Mouse (Mus musculus): ENCODE measurements around the gene Mier3. TPM values are rescaled to one million over a fixed set of nuclear protein-coding genes. Genes with fewer than 3 reads are reported as not detected.

Mier3 gene
- polyA plus RNA-seq (2015; fragmentation: Nextera tagmentation; extraction: Ambion mirVana): 11.7 and 12.0 TPM in 2 replicates

- no peak for ATAC-seq
- Histone ChIP-seq H3K4me3 (ENCODE audit: low read length) (no peak within 1 kb of the TSS), H3K27me3 (replicated peaks; ENCODE audit: control insufficient read depth, insufficient read depth, low read length) (no peaks in the 10 kb centered on the region), H3K9ac (ENCODE audit: low read depth, low read length) (no peak within 1 kb of the TSS), H3K27ac (ENCODE audit: low read length) (no peak within 1 kb of the TSS), H3K36me3 (ENCODE audit: control insufficient read depth, insufficient read depth, low read length) (no peaks in the 10 kb centered on the region), H3K4me2 (ENCODE audit: low read depth, low read length) (no peak within 1 kb of the TSS), H3K4me1 (ENCODE audit: control insufficient read depth, insufficient read depth, low read length) (no peaks in the 10 kb centered on the region), H3K9me3 (ENCODE audit: control insufficient read depth, low read length) (no peaks in the 10 kb centered on the region)
- 80% methylated on average over 4 of the region's 4 CpGs for WGBS
Measured at GRCm38 (mm10) chr13:111680679-111681078, at the start of gene Mier3. Gene Mier3, plus strand, starts transcription at chr13:111680979.

DNA sequence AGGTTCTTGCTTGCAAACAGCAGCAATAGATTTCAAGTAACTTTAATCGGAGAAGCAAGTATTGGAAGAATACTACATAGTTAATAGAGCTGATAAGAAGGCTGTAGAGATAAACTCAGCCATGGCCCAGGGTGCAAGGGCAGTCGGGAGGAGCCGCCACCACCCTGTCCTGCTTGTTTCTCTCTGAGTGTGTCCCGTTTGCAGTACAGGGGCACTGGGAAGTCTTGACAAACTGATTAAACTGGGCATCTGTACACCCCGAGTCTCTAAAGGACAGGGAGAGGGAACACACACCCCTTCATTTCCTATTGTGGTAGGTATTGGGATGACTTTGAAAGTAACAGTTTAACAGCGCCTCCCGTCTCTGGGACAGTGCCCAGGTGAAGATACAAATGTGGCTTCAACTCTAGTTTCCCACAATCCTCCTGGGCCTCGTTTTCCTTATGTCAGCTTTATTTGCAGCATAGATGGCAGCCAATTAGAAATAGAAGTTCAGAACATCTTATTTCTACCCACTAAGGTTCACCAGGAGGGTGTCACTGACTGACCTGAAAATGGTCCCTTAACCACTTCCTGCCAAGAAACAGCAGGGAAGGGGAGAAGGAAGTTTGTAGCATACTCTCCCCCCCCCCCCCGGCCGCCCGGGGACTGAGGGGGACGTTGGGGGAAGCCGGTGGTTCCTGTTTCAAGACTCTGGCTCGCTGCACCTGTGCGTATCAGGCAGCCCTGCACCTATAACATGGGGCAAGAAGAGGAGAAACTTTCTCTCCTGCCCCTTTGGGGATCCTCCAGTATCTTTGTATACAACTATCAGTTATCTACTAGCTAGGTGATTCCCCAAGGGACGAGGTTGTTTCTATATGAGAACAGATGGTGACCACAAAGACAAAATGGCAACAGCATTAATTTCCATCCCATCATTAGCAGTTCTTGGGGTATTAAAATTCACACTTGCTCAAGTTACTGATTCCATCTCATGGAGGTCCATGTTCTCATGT lies 46.3 kb upstream of the Mier3 start:
- no peaks in the 10 kb centered on the region for H3K4me1 ChIP-seq (ENCODE audit: control insufficient read depth, insufficient read depth, low read length)

DNA sequence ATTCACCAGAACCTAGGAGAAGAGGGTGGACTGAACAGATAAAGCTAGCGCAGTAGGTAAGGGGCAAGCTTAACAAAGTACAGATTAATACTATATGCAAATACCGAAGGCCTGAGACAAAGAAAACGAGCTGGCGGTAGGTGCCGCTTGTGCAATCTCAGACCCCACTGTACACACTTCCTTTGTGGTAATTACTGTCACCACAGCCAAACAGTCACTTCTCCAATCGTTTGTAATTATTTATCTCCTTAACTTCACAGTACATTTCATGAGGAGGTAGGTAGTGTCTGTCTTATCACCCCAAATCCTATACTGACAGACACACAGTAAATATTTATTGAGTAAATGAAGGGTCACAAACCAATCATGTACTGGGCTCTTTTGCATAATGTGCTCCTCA lies 40.5 kb upstream of the Mier3 start:
- ATAC-seq: no peak
- H3K4me3 ChIP-seq (ENCODE audit: low read length): no peak overlapping the region
- no peak overlapping the region for H3K4me2 ChIP-seq (ENCODE audit: low read depth, low read length)
- no peak overlapping the region for H3K27ac ChIP-seq (ENCODE audit: low read length)
- H3K4me1 ChIP-seq (ENCODE audit: control insufficient read depth, insufficient read depth, low read length): no peaks in the 10 kb centered on the region
- H3K27me3 ChIP-seq (replicated peaks; ENCODE audit: control insufficient read depth, insufficient read depth, low read length): no peaks in the 10 kb centered on the region
- no peaks in the 10 kb centered on the region for H3K9me3 ChIP-seq (ENCODE audit: control insufficient read depth, low read length)
- WGBS: 81% methylated on average over 6 of the region's 6 CpGs
- no peaks in the 10 kb centered on the region for H3K36me3 ChIP-seq (ENCODE audit: control insufficient read depth, insufficient read depth, low read length)
- no peak overlapping the region for H3K9ac ChIP-seq (ENCODE audit: low read depth, low read length)

More for the DNA sequence above, 46.3 kb upstream of the Mier3 start:
- 72% methylated on average over 16 of the region's 16 CpGs for WGBS
- no peaks in the 10 kb centered on the region for H3K9me3 ChIP-seq (ENCODE audit: control insufficient read depth, low read length)
- no peak overlapping the region for H3K4me3 ChIP-seq (ENCODE audit: low read length)
- no peak overlapping the region for H3K27ac ChIP-seq (ENCODE audit: low read length)
- H3K36me3 ChIP-seq (ENCODE audit: control insufficient read depth, insufficient read depth, low read length): no peaks in the 10 kb centered on the region
- no peaks in the 10 kb centered on the region for H3K27me3 ChIP-seq (replicated peaks; ENCODE audit: control insufficient read depth, insufficient read depth, low read length)
- H3K4me2 ChIP-seq (ENCODE audit: low read depth, low read length): no peak overlapping the region
- ATAC-seq: no peak
- H3K9ac ChIP-seq (ENCODE audit: low read depth, low read length): no peak overlapping the region

DNA sequence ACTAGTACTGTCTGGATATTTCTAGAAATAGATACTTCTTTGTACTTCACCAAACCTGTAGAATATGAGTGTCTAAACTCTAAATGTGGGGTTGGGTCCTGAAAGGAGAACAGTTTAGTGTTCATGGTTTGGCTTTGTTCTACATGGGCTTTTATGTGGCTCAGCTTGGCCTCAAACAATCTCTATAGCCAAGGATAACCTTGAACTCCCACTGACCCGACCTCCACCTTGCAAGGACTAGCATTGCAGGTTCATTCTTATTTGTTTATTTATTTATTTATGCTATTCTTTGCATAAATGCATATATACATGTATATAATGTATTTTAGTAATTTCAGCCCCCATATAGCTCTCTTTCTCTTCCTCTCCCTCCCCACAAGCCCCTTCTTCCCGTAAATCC lies 37.1 kb upstream of the Mier3 start:
- WGBS: 67% methylated on average over 2 of the region's 2 CpGs
- Histone ChIP-seq H3K9me3 (ENCODE audit: control insufficient read depth, low read length) (no peaks in the 10 kb centered on the region), H3K36me3 (ENCODE audit: control insufficient read depth, insufficient read depth, low read length) (no peaks in the 10 kb centered on the region), H3K4me2 (ENCODE audit: low read depth, low read length) (no peak overlapping the region), H3K9ac (ENCODE audit: low read depth, low read length) (no peak overlapping the region), H3K4me3 (ENCODE audit: low read length) (no peak overlapping the region), H3K27ac (ENCODE audit: low read length) (no peak overlapping the region), H3K27me3 (replicated peaks; ENCODE audit: control insufficient read depth, insufficient read depth, low read length) (no peaks in the 10 kb centered on the region), H3K4me1 (ENCODE audit: control insufficient read depth, insufficient read depth, low read length) (no peaks in the 10 kb centered on the region)
- no peak for ATAC-seq

DNA sequence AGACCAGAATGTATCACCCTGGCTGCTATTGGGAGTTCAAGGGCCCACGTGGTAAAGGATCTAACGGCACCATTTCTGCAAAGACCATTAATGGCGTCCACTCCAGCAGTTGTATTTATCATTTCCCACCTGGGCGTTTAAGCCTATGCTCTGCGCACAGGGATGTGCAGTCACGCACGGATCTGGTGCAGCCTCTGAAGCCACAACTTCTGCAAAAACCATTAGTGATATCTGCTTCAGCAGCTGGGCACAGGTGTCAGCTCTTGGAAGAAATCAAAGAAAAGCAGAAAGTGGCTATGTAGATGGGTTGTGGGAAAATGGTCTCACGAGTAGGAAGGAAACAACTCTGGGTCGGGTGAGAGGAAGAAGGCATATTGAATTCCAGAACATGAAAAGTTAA lies 34.6 kb upstream of the Mier3 start:
- Histone ChIP-seq H3K27ac (ENCODE audit: low read length) (no peak overlapping the region), H3K4me1 (ENCODE audit: control insufficient read depth, insufficient read depth, low read length) (no peaks in the 10 kb centered on the region), H3K9me3 (ENCODE audit: control insufficient read depth, low read length) (no peaks in the 10 kb centered on the region), H3K4me2 (ENCODE audit: low read depth, low read length) (no peak overlapping the region), H3K9ac (ENCODE audit: low read depth, low read length) (no peak overlapping the region), H3K4me3 (ENCODE audit: low read length) (no peak overlapping the region), H3K36me3 (ENCODE audit: control insufficient read depth, insufficient read depth, low read length) (no peaks in the 10 kb centered on the region), H3K27me3 (replicated peaks; ENCODE audit: control insufficient read depth, insufficient read depth, low read length) (no peaks in the 10 kb centered on the region)
- WGBS: 79% methylated on average over 9 of the region's 9 CpGs
- ATAC-seq: no peak

- H3K9me3 ChIP-seq (ENCODE audit: control insufficient read depth, low read length): no peaks in the 10 kb centered on the region
- no peaks in the 10 kb centered on the region for H3K36me3 ChIP-seq (ENCODE audit: control insufficient read depth, insufficient read depth, low read length)
- no peak for ATAC-seq
- no peaks in the 10 kb centered on the region for H3K4me1 ChIP-seq (ENCODE audit: control insufficient read depth, insufficient read depth, low read length)
- H3K9ac ChIP-seq (ENCODE audit: low read depth, low read length): no peak overlapping the region
- no peaks in the 10 kb centered on the region for H3K27me3 ChIP-seq (replicated peaks; ENCODE audit: control insufficient read depth, insufficient read depth, low read length)
- H3K4me2 ChIP-seq (ENCODE audit: low read depth, low read length): no peak overlapping the region
- 87% methylated on average over 4 of the region's 4 CpGs for WGBS
- no peak overlapping the region for H3K27ac ChIP-seq (ENCODE audit: low read length)
- no peak overlapping the region for H3K4me3 ChIP-seq (ENCODE audit: low read length)
Measured at GRCm38 (mm10) chr13:111647279-111647678, 33.5 kb upstream of the Mier3 start.

- WGBS: 74% methylated on average over 6 of the region's 6 CpGs
- no peak for ATAC-seq
Measured at GRCm38 (mm10) chr13:111651020-111651419, 29.8 kb upstream of the Mier3 start.

GRCm38 (mm10) chr13:111655273-111655672 lies 25.5 kb upstream of the Mier3 start:
- Histone ChIP-seq H3K4me3 (ENCODE audit: low read length) (no peak overlapping the region), H3K27me3 (replicated peaks; ENCODE audit: control insufficient read depth, insufficient read depth, low read length) (no peaks in the 10 kb centered on the region), H3K36me3 (ENCODE audit: control insufficient read depth, insufficient read depth, low read length) (no peaks in the 10 kb centered on the region), H3K4me1 (ENCODE audit: control insufficient read depth, insufficient read depth, low read length) (no peaks in the 10 kb centered on the region; the same call in 1 of the 2 replicates), H3K27ac (ENCODE audit: low read length) (no peak overlapping the region), H3K4me2 (ENCODE audit: low read depth, low read length) (no peak overlapping the region), H3K9me3 (ENCODE audit: control insufficient read depth, low read length) (no peaks in the 10 kb centered on the region), H3K9ac (ENCODE audit: low read depth, low read length) (no peak overlapping the region)
- ATAC-seq: no peak
- 82% methylated on average over 4 of the region's 4 CpGs for WGBS

More at GRCm38 (mm10) chr13:111651020-111651419, 29.8 kb upstream of the Mier3 start:
- H3K4me3 ChIP-seq (ENCODE audit: low read length): no peak overlapping the region
- H3K9ac ChIP-seq (ENCODE audit: low read depth, low read length): no peak overlapping the region
- no peaks in the 10 kb centered on the region for H3K27me3 ChIP-seq (replicated peaks; ENCODE audit: control insufficient read depth, insufficient read depth, low read length)
- H3K9me3 ChIP-seq (ENCODE audit: control insufficient read depth, low read length): no peaks in the 10 kb centered on the region
- no peak overlapping the region for H3K27ac ChIP-seq (ENCODE audit: low read length)
- no peaks in the 10 kb centered on the region for H3K36me3 ChIP-seq (ENCODE audit: control insufficient read depth, insufficient read depth, low read length)
- H3K4me2 ChIP-seq (ENCODE audit: low read depth, low read length): no peak overlapping the region
- no peaks in the 10 kb centered on the region for H3K4me1 ChIP-seq (ENCODE audit: control insufficient read depth, insufficient read depth, low read length)

GRCm38 (mm10) chr13:111655856-111656255 lies 24.9 kb upstream of the Mier3 start:
- Histone ChIP-seq H3K27me3 (replicated peaks; ENCODE audit: control insufficient read depth, insufficient read depth, low read length) (no peaks in the 10 kb centered on the region), H3K4me2 (ENCODE audit: low read depth, low read length) (no peak overlapping the region), H3K4me3 (ENCODE audit: low read length) (no peak overlapping the region), H3K27ac (ENCODE audit: low read length) (no peak overlapping the region), H3K36me3 (ENCODE audit: control insufficient read depth, insufficient read depth, low read length) (no peaks in the 10 kb centered on the region), H3K4me1 (ENCODE audit: control insufficient read depth, insufficient read depth, low read length) (no peaks in the 10 kb centered on the region; the same call in 1 of the 2 replicates), H3K9ac (ENCODE audit: low read depth, low read length) (no peak overlapping the region), H3K9me3 (ENCODE audit: control insufficient read depth, low read length) (no peaks in the 10 kb centered on the region)
- 76% methylated on average over 2 of the region's 2 CpGs for WGBS
- no peak for ATAC-seq

Measured in intestine, embryonic 16.5 days (tissue).